9 mouse cellular contexts compared by ENCODE assay signal in the genomic region with DNA sequence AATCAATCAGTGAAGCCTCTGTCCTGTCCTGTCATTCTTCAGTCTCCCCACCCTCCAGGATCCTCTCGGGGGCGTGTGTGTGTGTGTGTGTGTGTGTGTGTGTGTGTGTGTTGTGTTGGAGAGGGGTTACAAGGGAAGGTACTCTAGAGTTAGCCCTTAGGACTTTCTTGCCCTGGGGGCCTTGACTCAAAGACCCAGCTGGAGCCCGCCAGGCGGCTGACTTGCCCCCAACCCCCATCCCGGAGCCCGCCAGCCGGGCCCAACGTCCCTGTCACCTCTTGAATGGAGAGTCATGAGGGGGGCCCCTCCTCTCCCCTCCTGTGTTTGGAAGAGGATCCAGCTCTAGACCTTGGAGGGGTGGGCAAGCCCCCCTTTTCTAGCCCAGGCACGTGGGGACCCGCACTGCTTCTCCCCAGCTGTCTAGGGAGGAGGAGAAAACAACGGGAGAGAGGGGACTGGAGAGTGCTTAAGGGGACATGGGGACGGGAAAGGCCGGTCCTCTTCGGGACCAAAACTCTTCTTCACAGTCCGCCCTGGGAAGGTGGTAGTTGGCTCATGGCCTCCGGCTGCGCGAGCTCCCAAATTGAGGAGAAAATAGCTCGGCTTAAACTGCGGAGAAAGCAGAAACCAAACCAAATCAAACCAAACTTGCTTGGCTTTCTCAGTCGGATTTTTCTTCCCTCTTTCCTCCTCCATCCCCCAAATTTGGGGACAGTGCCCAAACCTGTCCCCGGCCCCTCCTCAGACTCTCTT. TPM values are rescaled to one million over a fixed set of nuclear protein-coding genes. Genes with fewer than 3 reads are reported as not detected.
DNase-seq lines count a peak whose midpoint lies in the region; ATAC-seq and TF ChIP-seq lines count a peak whose summit lies in the region.
"Had no signal": no experiment of that assay in that cellular context is flagged by ENCODE, and none has a peak within 500 bp of the region (broad histone marks: within the 10 kb centered on the region; RNA-seq: fewer than 3 reads in every experiment).

No protein-coding gene starts in this region.

- H3K4me1 ChIP-seq in kidney, postnatal 0 days (replicated peaks; ENCODE audit: insufficient read depth, low read length): 0 out of 2 replicates have a peak, but pooled peaks cover 2% of the 10 kb centered on the region
- H3K4me1 ChIP-seq in limb, embryonic 10.5 days: peaks cover 98% of the 10 kb centered on the region
- peaks cover 8% of the 10 kb centered on the region for H3K4me1 ChIP-seq in neural tube, embryonic 13.5 days (replicated peaks)

- no peak for DNase-seq in kidney, postnatal 0 days (ENCODE audit: low spot score)
- DNase-seq in kidney, adult 8-10 months: no peak
- DNase-seq in brain, embryonic 14.5 days (ENCODE audit: low read depth): peak; percentile 27
- DNase-seq in limb, embryonic 10.5 days (ENCODE audit: low spot score): peak; percentile 72
- DNase-seq in B cell, adult 2 months: no peak
- no peak for DNase-seq in spleen, postnatal 4 days (ENCODE audit: low spot score in 2 of 2)
- no peak for DNase-seq in left cerebral cortex, postnatal 4 days

- peaks cover 71% of the 10 kb centered on the region for H3K27me3 ChIP-seq in kidney, postnatal 0 days (ENCODE audit: insufficient read depth, low read length)
- H3K27me3 ChIP-seq in limb, embryonic 10.5 days (ENCODE audit: low read depth, poor library complexity, severe bottlenecking): peaks cover 95% of the 10 kb centered on the region
- H3K27me3 ChIP-seq in neural tube, embryonic 13.5 days: peaks cover 100% of the 10 kb centered on the region

- TF ChIP-seq CTCF in kidney, postnatal 0 days (IDR thresholded peaks at IDR 0.05; ENCODE audit: low read depth): no peak
- TF ChIP-seq CTCF in brain, embryonic 14.5 days (IDR thresholded peaks at IDR 0.05; ENCODE audit: borderline replicate concordance, extremely low read depth, insufficient read depth, insufficient read length): no peak

- H3K4me2 ChIP-seq in kidney, postnatal 0 days (ENCODE audit: low read length): peak overlapping the region; percentile 50
- peak overlapping the region; percentile 25 for H3K4me2 ChIP-seq in neural tube, embryonic 13.5 days

- peak; percentile 34 for ATAC-seq in kidney, postnatal 0 days (replicated peaks; ENCODE audit: low FRiP score, low read depth)
- ATAC-seq in neural tube, embryonic 13.5 days (ENCODE audit: low read depth): no peak

- WGBS in kidney, postnatal 0 days: 5% methylated on average over 22 of the region's 22 CpGs
- under 1% methylated on average over 22 of the region's 22 CpGs for WGBS in limb, embryonic 10.5 days
- 0% methylated on average over 22 of the region's 22 CpGs for WGBS in neural tube, embryonic 13.5 days

- H3K27ac ChIP-seq in kidney, postnatal 0 days: peak overlapping the region; percentile 62
- H3K27ac ChIP-seq in limb, embryonic 10.5 days: peak overlapping the region; percentile 79
- H3K27ac ChIP-seq in neural tube, embryonic 13.5 days (replicated peaks): no peak overlapping the region
- H3K27ac ChIP-seq: macrophage had no signal

- H3K36me3 ChIP-seq in kidney, postnatal 0 days (ENCODE audit: insufficient read depth, low read length): 0 out of 2 replicates have a peak, but pooled peaks cover 3% of the 10 kb centered on the region
- H3K36me3 ChIP-seq in limb, embryonic 10.5 days: peaks cover 26% of the 10 kb centered on the region
- no peaks in the 10 kb centered on the region for H3K36me3 ChIP-seq in neural tube, embryonic 13.5 days

- intact Hi-C loops in left cerebral cortex, postnatal 4 days (cut with DNase I): loop anchor here (5.0 kb wide), 1 partner anchor 808 kb away; no protein-coding TSS in a partner anchor

- H3K9me3 ChIP-seq in kidney, postnatal 0 days (replicated peaks; ENCODE audit: low read length): no peaks in the 10 kb centered on the region
- no peaks in the 10 kb centered on the region for H3K9me3 ChIP-seq in limb, embryonic 10.5 days (replicated peaks)
- H3K9me3 ChIP-seq in neural tube, embryonic 13.5 days: no peaks in the 10 kb centered on the region

- TF ChIP-seq POLR2A in brain, embryonic 14.5 days (IDR thresholded peaks at IDR 0.05; ENCODE audit: borderline replicate concordance, extremely low read depth, insufficient read depth, insufficient read length, poor library complexity, severe bottlenecking): no peak

- H3K4me3 ChIP-seq in kidney, postnatal 0 days (replicated peaks; ENCODE audit: low read depth, low read length): peak overlapping the region; percentile 23
- H3K4me3 ChIP-seq in limb, embryonic 10.5 days: peak overlapping the region; percentile 44
- peak overlapping the region; percentile 12; the same call in 1 of the 2 replicates for H3K4me3 ChIP-seq in neural tube, embryonic 13.5 days

- peak overlapping the region; percentile 28; the same call in 1 of the 2 replicates for H3K9ac ChIP-seq in kidney, postnatal 0 days (ENCODE audit: low read depth, low read length)
- no peak overlapping the region for H3K9ac ChIP-seq in neural tube, embryonic 13.5 days

RNA-seq across cellular contexts. Expression of gene Tbx3, which starts 15.2 kb away (rescaled TPM):
- 32.9 and 36.8 TPM in 2 replicates for polyA plus RNA-seq in kidney, postnatal 0 days (2015; fragmentation: Nextera tagmentation; extraction: Ambion mirVana)
- polyA plus RNA-seq in brain, embryonic 14.5 days (2012; rRNA removed): 1.0 and 3.0 TPM in 2 replicates
- 50.1 and 55.3 TPM in 2 replicates for polyA plus RNA-seq in limb, embryonic 10.5 days (2016; fragmentation: Nextera tagmentation; extraction: Ambion mirVana)
- 10.5 and 11.7 TPM in 2 replicates for polyA plus RNA-seq in neural tube, embryonic 13.5 days (2015; fragmentation: Nextera tagmentation; extraction: Ambion mirVana)
- 1 to 10 TPM; 3.7 to 4.4 TPM for total RNA-seq in left cerebral cortex, postnatal 4 days (2021)
- polyA plus RNA-seq: macrophage had no signal

Comparison
In these comparisons a context has a peak if more than half of its experiments do, and no peak if none do; other contexts are left out.
1. DNase-seq: peak in brain, embryonic 14.5 days (single experiment) and limb, embryonic 10.5 days (single experiment); none in kidney, postnatal 0 days (single experiment), kidney, adult 8-10 months (0 of 2), B cell, adult 2 months (0 of 2), spleen, postnatal 4 days (0 of 2) and left cerebral cortex, postnatal 4 days (single experiment).
2. Peak in every context shown above with its lines, with median percentiles within 50 percentile points of each other: H3K4me3 ChIP-seq.